Mouse (Mus musculus) midbrain, postnatal 0 days (tissue): ENCODE measurements at regions not wholly inside any gene's neighbourhood (a gene's known extent, or its start where the extent isn't known, plus 50 kb on each side); places are given as distances from the start of the nearest gene placed in this dataset.

Experiments
- ATAC-seq: fragments of 200-750 bp; cut with Nextera tagmentation; 2 replicates; pipeline ENCODE4 v1.8.0; 2017; ENCODE audit warnings: moderate number of reproducible peaks, mild to moderate bottlenecking, moderate TSS enrichment, moderate library complexity; ENCODE audit not compliant: low FRiP score
- DNase-seq: peaks from one replicate; pipeline ENCODE4 v3.0.0-alpha.2; 2015; ENCODE audit warnings: low spot score
- H3K27ac ChIP-seq: fragments of 300-500 bp; sonication (generic); 2 replicates; pipeline ENCODE4 v1.5.1; 2014; ENCODE audit warnings: low read depth, mild to moderate bottlenecking, low read length, mixed read lengths
- H3K27me3 ChIP-seq: fragments of 300-500 bp; sonication (generic); 2 replicates; pipeline ENCODE4 v1.6.1; 2014; ENCODE audit warnings: low read length, control low read depth, mixed read lengths; ENCODE audit not compliant: insufficient read depth
- H3K36me3 ChIP-seq: fragments of 300-500 bp; sonication (generic); 2 replicates; pipeline ENCODE4 v1.6.1; 2014; ENCODE audit warnings: low read length, control low read depth, mixed read lengths; ENCODE audit not compliant: insufficient read depth
- H3K4me1 ChIP-seq: fragments of 300-500 bp; sonication (generic); 2 replicates; pipeline ENCODE4 v1.6.1; 2014; ENCODE audit warnings: mild to moderate bottlenecking, control low read depth, antibody characterized with exemption, low read length, mixed read lengths; ENCODE audit not compliant: insufficient read depth
- H3K4me2 ChIP-seq: fragments of 300-500 bp; sonication (generic); 2 replicates; pipeline ENCODE4 v1.6.1; 2014; ENCODE audit warnings: low read depth, mild to moderate bottlenecking, low read length, mixed read lengths; ENCODE audit not compliant: poor library complexity, severe bottlenecking
- H3K4me3 ChIP-seq: fragments of 300-500 bp; sonication (generic); 2 replicates; pipeline ENCODE4 v1.5.1; 2014; ENCODE audit warnings: low read depth, mild to moderate bottlenecking, low read length, moderate library complexity
- H3K9ac ChIP-seq: fragments of 300-500 bp; sonication (generic); replicated peaks from 2 replicates; pipeline ENCODE4 v1.6.1; 2014; ENCODE audit warnings: mild to moderate bottlenecking, low read length, moderate library complexity, mixed read lengths; ENCODE audit not compliant: poor library complexity, severe bottlenecking
- H3K9me3 ChIP-seq: fragments of 300-500 bp; sonication (generic); 2 replicates; pipeline ENCODE4 v1.6.1; 2016; ENCODE audit warnings: low read length, control low read depth
- CTCF ChIP-seq: IDR thresholded peaks from 2 replicates; pipeline ENCODE4 v1.5.1; 2016; ENCODE audit warnings: antibody characterized with exemption, mild to moderate bottlenecking
- WGBS: fragments of 180-500 bp; shearing (Covaris S2); extraction: QIAGEN DNeasy Blood & Tissue Kit; methylation state at CpG from one replicate; pipeline ENCODE4 v1.1.7; 2014; 5-methylcytosine and 5-hydroxymethylcytosine counted together

GRCm38 (mm10) chr14:105565827-105566226 lies 307.5 kb downstream of the Ndfip2 start:
- ATAC-seq (no peak), DNase-seq (no peak)
- 0 out of 2 replicates have a peak overlapping the region, but pooled peaks have one; percentile 5 for H3K4me2 ChIP-seq
- TF ChIP-seq CTCF = no peak
- H3K4me3 ChIP-seq = no peak overlapping the region
- no peaks in the 10 kb centered on the region for H3K27me3 ChIP-seq
- WGBS = 83% methylated on average over 16 of the region's 16 CpGs
- H3K36me3 ChIP-seq = no peaks in the 10 kb centered on the region
- no peak overlapping the region for H3K27ac ChIP-seq
- H3K9ac ChIP-seq = no peak overlapping the region
- H3K9me3 ChIP-seq = no peaks in the 10 kb centered on the region
- H3K4me1 ChIP-seq = no peaks in the 10 kb centered on the region

GRCm38 (mm10) chr14:105562843-105563242 lies 304.5 kb downstream of the Ndfip2 start:
- Histone ChIP-seq H3K4me3 (no peak overlapping the region), H3K9ac (no peak overlapping the region), H3K27me3 (no peaks in the 10 kb centered on the region), H3K36me3 (no peaks in the 10 kb centered on the region), H3K4me1 (no peaks in the 10 kb centered on the region), H3K9me3 (no peaks in the 10 kb centered on the region), H3K27ac (no peak overlapping the region), H3K4me2 (no peak overlapping the region)
- ATAC-seq (no peak), DNase-seq (no peak)
- TF ChIP-seq CTCF = no peak
- 96% methylated on average over 2 of the region's 2 CpGs for WGBS

GRCm38 (mm10) chr14:105556813-105557212 lies 298.4 kb downstream of the Ndfip2 start:
- no peak overlapping the region for H3K4me3 ChIP-seq
- no peak for ATAC-seq
- 82% methylated on average over 3 of the region's 3 CpGs for WGBS

GRCm38 (mm10) chr14:105544066-105544465 lies 285.7 kb downstream of the Ndfip2 start:
- Histone ChIP-seq H3K27me3 (no peaks in the 10 kb centered on the region), H3K9me3 (no peaks in the 10 kb centered on the region), H3K4me2 (no peak overlapping the region), H3K4me3 (no peak overlapping the region), H3K4me1 (peaks cover 3% of the 10 kb centered on the region; the same call in 1 of the 2 replicates), H3K36me3 (no peaks in the 10 kb centered on the region), H3K27ac (no peak overlapping the region), H3K9ac (no peak overlapping the region)
- ATAC-seq (no peak), DNase-seq (no peak)
- 78% methylated on average over 3 of the region's 3 CpGs for WGBS
- no peak for TF ChIP-seq CTCF

More at GRCm38 (mm10) chr14:105556813-105557212, 298.4 kb downstream of the Ndfip2 start:
- no peak for DNase-seq
- no peaks in the 10 kb centered on the region for H3K4me1 ChIP-seq
- no peaks in the 10 kb centered on the region for H3K9me3 ChIP-seq
- no peak overlapping the region for H3K4me2 ChIP-seq
- H3K9ac ChIP-seq = no peak overlapping the region
- no peaks in the 10 kb centered on the region for H3K36me3 ChIP-seq
- H3K27me3 ChIP-seq = no peaks in the 10 kb centered on the region
- no peak; the same call in 1 of the 2 replicates for TF ChIP-seq CTCF
- no peak overlapping the region for H3K27ac ChIP-seq

GRCm38 (mm10) chr14:105542486-105543145 lies 284.2 kb downstream of the Ndfip2 start:
- no peak overlapping the region for H3K27ac ChIP-seq
- WGBS = 7% methylated on average over 15 of the region's 15 CpGs
- no peak for TF ChIP-seq CTCF
- peaks cover 3% of the 10 kb centered on the region; the same call in 1 of the 2 replicates for H3K4me1 ChIP-seq
- H3K9me3 ChIP-seq = no peaks in the 10 kb centered on the region
- peak overlapping the region; percentile 21 for H3K4me3 ChIP-seq
- H3K36me3 ChIP-seq = no peaks in the 10 kb centered on the region
- H3K9ac ChIP-seq = peak overlapping the region; percentile 20; the same call in 1 of the 2 replicates
- DNase-seq (peak; percentile 72), ATAC-seq (0 out of 2 replicates have a peak, but pooled peaks have one; percentile 27)
- H3K4me2 ChIP-seq = peak overlapping the region; percentile 44
- H3K27me3 ChIP-seq = no peaks in the 10 kb centered on the region

GRCm38 (mm10) chr14:105542090-105542485 lies 283.7 kb downstream of the Ndfip2 start:
- Histone ChIP-seq H3K9me3 (no peaks in the 10 kb centered on the region), H3K36me3 (no peaks in the 10 kb centered on the region), H3K4me3 (no peak overlapping the region), H3K4me1 (peaks cover 3% of the 10 kb centered on the region; the same call in 1 of the 2 replicates), H3K27ac (no peak overlapping the region), H3K4me2 (peak overlapping the region; percentile 44), H3K27me3 (no peaks in the 10 kb centered on the region), H3K9ac (no peak overlapping the region)
- ATAC-seq (no peak), DNase-seq (no peak)
- no peak for TF ChIP-seq CTCF
- 24% methylated on average over 8 of the region's 8 CpGs for WGBS
